Mouse (Mus musculus): Measurements from ENCODE around the gene Rdh1.

GRCm38 (mm10) chr10:127712736-127713135, 46.8 kb upstream of the Rdh1 start:
- TF ChIP-seq CTCF (IDR thresholded peaks at IDR 0.05; ENCODE audit: control insufficient read depth, insufficient read depth, low read length) (no peak), POLR2A (IDR thresholded peaks at IDR 0.05; ENCODE audit: borderline replicate concordance, control insufficient read depth, low read depth, low read length) (no peak)
